In the genomic region with DNA sequence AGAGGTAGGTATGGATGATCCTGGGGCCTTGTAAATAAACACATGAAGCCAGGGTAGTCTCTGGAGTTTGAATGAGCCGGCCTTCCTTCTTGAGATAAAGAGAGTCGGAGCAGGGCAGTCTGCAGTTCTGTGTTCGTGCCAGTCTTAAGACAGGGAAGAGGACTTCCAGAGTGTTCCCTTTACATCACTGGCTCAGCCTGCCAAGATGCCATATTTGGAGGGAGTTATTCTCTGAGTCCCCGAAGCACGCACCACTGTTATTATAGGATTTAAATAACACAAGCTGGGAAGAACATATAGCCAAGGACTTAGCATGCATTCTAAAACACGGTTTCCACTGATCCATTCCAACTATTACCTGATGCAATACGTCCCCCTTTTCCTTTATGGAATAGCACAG, we compare ENCODE assay signal across 29 mouse cellular contexts. TPM values are rescaled to one million over a fixed set of nuclear protein-coding genes. Genes with fewer than 3 reads are reported as not detected.
DNase-seq lines count a peak whose midpoint lies in the region; ATAC-seq and TF ChIP-seq lines count a peak whose summit lies in the region.
"Had no signal": no experiment of that assay in that cellular context is flagged by ENCODE, and none has a peak within 500 bp of the region (broad histone marks: within the 10 kb centered on the region; RNA-seq: fewer than 3 reads in every experiment).

No protein-coding gene starts in this region.

- no peak for TF ChIP-seq POLR2A in cortical plate, adult 2 months (IDR thresholded peaks at IDR 0.05; ENCODE audit: extremely low read depth, insufficient read depth, low read length)

- DNase-seq in frontal cortex, postnatal 25 days (ENCODE audit: low spot score in 2 of 2) = no peak
- DNase-seq in midbrain, embryonic 11.5 days (ENCODE audit: low spot score, missing footprints) = peak; percentile 69
- no peak for DNase-seq in midbrain, postnatal 0 days (ENCODE audit: low spot score)
- no peak for DNase-seq in thymus, postnatal 4 days
- DNase-seq in heart, postnatal 14 days = no peak
- DNase-seq: adrenal gland, postnatal 10 days; cerebellum, adult 11-12 months; cerebellum, adult 9-11 months; gastrocnemius, adult 2 months; heart, postnatal 10 days; kidney, adult 11 months; kidney, postnatal 25 days; lung, postnatal 4 days; retina, postnatal 1 day; thymus, adult 18-20 months; thymus, postnatal 25 days had no signal

- WGBS in midbrain, embryonic 11.5 days = 87% methylated on average over 7 of the region's 7 CpGs
- WGBS in midbrain, postnatal 0 days = 83% methylated on average over 7 of the region's 7 CpGs

- H3K4me3 ChIP-seq in midbrain, embryonic 11.5 days (ENCODE audit: low read depth, low read length) = no peak overlapping the region
- H3K4me3 ChIP-seq in midbrain, postnatal 0 days (ENCODE audit: low read depth, low read length) = no peak overlapping the region
- no peak overlapping the region for H3K4me3 ChIP-seq in cortical plate, adult 2 months (ENCODE audit: insufficient read depth, low read length)
- H3K4me3 ChIP-seq: embryonic facial prominence, embryonic 15.5 days; forebrain, embryonic 12.5 days; gastrocnemius, adult 2 months; heart, embryonic 13.5 days; hindbrain, embryonic 10.5 days; hindbrain, embryonic 15.5 days; limb, embryonic 13.5 days; megakaryocyte, embryonic 14.5 days; midbrain, embryonic 13.5 days had no signal

- no peak for TF ChIP-seq CTCF in midbrain, postnatal 0 days (IDR thresholded peaks at IDR 0.05)
- no peak for TF ChIP-seq CTCF in cortical plate, adult 2 months (IDR thresholded peaks at IDR 0.05; ENCODE audit: extremely low read depth, insufficient read depth, low read length)

- H3K9ac ChIP-seq in midbrain, embryonic 11.5 days (ENCODE audit: low read length) = no peak overlapping the region
- H3K9ac ChIP-seq in midbrain, postnatal 0 days (replicated peaks; ENCODE audit: low read length, poor library complexity, severe bottlenecking) = no peak overlapping the region
- H3K9ac ChIP-seq: embryonic facial prominence, embryonic 15.5 days; forebrain, embryonic 12.5 days; heart, embryonic 13.5 days; hindbrain, embryonic 15.5 days; limb, embryonic 13.5 days; midbrain, embryonic 13.5 days had no signal

- intact Hi-C loops in heart, postnatal 14 days (cut with DNase I) = no loop called here

- H3K27me3 ChIP-seq in midbrain, embryonic 11.5 days (ENCODE audit: control insufficient read depth, insufficient read depth, low read length) = no peaks in the 10 kb centered on the region
- H3K27me3 ChIP-seq in midbrain, postnatal 0 days (ENCODE audit: insufficient read depth, low read length) = no peaks in the 10 kb centered on the region
- H3K27me3 ChIP-seq: embryonic facial prominence, embryonic 15.5 days; forebrain, embryonic 12.5 days; heart, embryonic 13.5 days; hindbrain, embryonic 15.5 days; limb, embryonic 13.5 days; midbrain, embryonic 13.5 days had no signal

- no peaks in the 10 kb centered on the region for H3K9me3 ChIP-seq in midbrain, embryonic 11.5 days (ENCODE audit: control insufficient read depth, low read length)
- H3K9me3 ChIP-seq in midbrain, postnatal 0 days (ENCODE audit: low read length) = no peaks in the 10 kb centered on the region
- H3K9me3 ChIP-seq: embryonic facial prominence, embryonic 15.5 days; forebrain, embryonic 12.5 days; hindbrain, embryonic 15.5 days; limb, embryonic 13.5 days; megakaryocyte, embryonic 14.5 days; midbrain, embryonic 13.5 days had no signal

- H3K27ac ChIP-seq in midbrain, embryonic 11.5 days (ENCODE audit: low read depth, low read length) = no peak overlapping the region
- H3K27ac ChIP-seq in midbrain, postnatal 0 days (ENCODE audit: low read depth, low read length) = no peak overlapping the region
- H3K27ac ChIP-seq in cortical plate, adult 2 months (ENCODE audit: insufficient read depth, low read length) = 0 out of 2 replicates have a peak overlapping the region, but pooled peaks have one; percentile 51
- H3K27ac ChIP-seq: embryonic facial prominence, embryonic 15.5 days; forebrain, embryonic 12.5 days; gastrocnemius, adult 2 months; heart, embryonic 13.5 days; hindbrain, embryonic 10.5 days; hindbrain, embryonic 15.5 days; limb, embryonic 13.5 days; midbrain, embryonic 13.5 days had no signal

- H3K36me3 ChIP-seq in midbrain, embryonic 11.5 days (ENCODE audit: control insufficient read depth, insufficient read depth, low read length) = no peaks in the 10 kb centered on the region
- H3K36me3 ChIP-seq in midbrain, postnatal 0 days (ENCODE audit: insufficient read depth, low read length) = no peaks in the 10 kb centered on the region
- H3K36me3 ChIP-seq: embryonic facial prominence, embryonic 15.5 days; forebrain, embryonic 12.5 days; heart, embryonic 13.5 days; hindbrain, embryonic 10.5 days; hindbrain, embryonic 15.5 days; limb, embryonic 13.5 days; midbrain, embryonic 13.5 days had no signal

- H3K4me2 ChIP-seq in midbrain, embryonic 11.5 days = no peak overlapping the region
- no peak overlapping the region for H3K4me2 ChIP-seq in midbrain, postnatal 0 days (ENCODE audit: low read depth, low read length, poor library complexity, severe bottlenecking)
- H3K4me2 ChIP-seq: embryonic facial prominence, embryonic 15.5 days; forebrain, embryonic 12.5 days; heart, embryonic 13.5 days; hindbrain, embryonic 15.5 days; limb, embryonic 13.5 days; liver, embryonic 11.5 days; midbrain, embryonic 13.5 days had no signal

- peak; percentile 91 for ATAC-seq in frontal cortex, adult (ENCODE audit: low TSS enrichment)
- ATAC-seq in midbrain, embryonic 11.5 days (ENCODE audit: low FRiP score) = no peak
- ATAC-seq in midbrain, postnatal 0 days (ENCODE audit: low FRiP score) = no peak
- ATAC-seq: inflammation-experienced regulatory T-cells, adult 6 months; midbrain, embryonic 13.5 days; Patski had no signal

- H3K4me1 ChIP-seq in midbrain, embryonic 11.5 days (ENCODE audit: control insufficient read depth, insufficient read depth, low read length) = no peaks in the 10 kb centered on the region
- no peaks in the 10 kb centered on the region for H3K4me1 ChIP-seq in midbrain, postnatal 0 days (ENCODE audit: insufficient read depth, low read length)
- H3K4me1 ChIP-seq in cortical plate, adult 2 months (ENCODE audit: control insufficient read depth, insufficient read depth, low read length) = peaks cover 1% of the 10 kb centered on the region
- H3K4me1 ChIP-seq: hindbrain, embryonic 15.5 days; megakaryocyte, embryonic 14.5 days had no signal

RNA-seq across cellular contexts. Expression of gene Camk1d, which starts 33.0 kb away (rescaled TPM):
- polyA plus RNA-seq in midbrain, embryonic 11.5 days (2014; fragmentation: Nextera tagmentation; extraction: Ambion mirVana) = 1.8 and 2.0 TPM in 2 replicates
- total RNA-seq in midbrain, postnatal 0 days (2014; rRNA removed) = 20.9 and 21.3 TPM in 2 replicates
- 6.7 and 8.0 TPM in 2 replicates for polyA plus RNA-seq in midbrain, postnatal 0 days (2015; fragmentation: Nextera tagmentation; extraction: Ambion mirVana)
- polyA plus RNA-seq in cortical plate, adult 2 months (2012; rRNA removed) = 39.9 and 40.1 TPM in 2 replicates
- 1 to 10 TPM; 5.0 TPM for total RNA-seq in heart, postnatal 14 days (2021)
